Mouse (Mus musculus) embryonic stem cell, embryonic (primary cell): ENCODE data around the gene Mapk8ip1.

Source experiments
- CTCF ChIA-PET, 4 experiments: fragments of 300-600 bp in 2 of 4; fragments of 350-600 bp in 2 of 4; sonication (Branson Sonifier 250); formaldehyde crosslinking; loops; one replicate each; lab custom pipeline; 2022; ENCODE audit warnings: inconsistent platforms in 2 of 4; lab: Charles Lee
- POLR2A ChIA-PET, 4 experiments: fragments of 300-600 bp in 2 of 4; fragments of 350-600 bp in 2 of 4; sonication (Branson Sonifier 250); formaldehyde crosslinking; loops; one replicate each; lab custom pipeline; 2022; ENCODE audit warnings: antibody characterized with exemption in 4 of 4, inconsistent platforms in 1 of 4; lab: Charles Lee

Gene Mapk8ip1

DNA sequence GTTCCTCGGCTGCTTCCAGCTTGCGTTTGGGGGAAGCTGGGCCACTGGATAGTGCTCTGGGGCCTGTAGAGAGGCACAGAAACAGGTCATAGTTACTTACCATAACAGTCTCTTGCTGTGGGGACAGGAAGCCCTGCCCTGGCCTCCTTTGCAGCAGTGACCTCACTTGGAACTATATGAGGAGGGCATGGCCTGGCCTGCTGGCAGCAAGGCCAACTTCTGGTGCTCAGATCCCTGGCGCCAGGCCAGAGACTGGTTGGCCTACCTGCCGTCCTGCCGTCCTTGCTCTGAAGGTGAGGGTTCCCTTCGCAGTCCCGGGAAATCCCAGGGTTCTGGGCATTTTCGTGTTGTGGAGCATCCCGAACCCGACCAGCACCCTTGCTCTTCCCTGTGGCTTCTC is 10.6 kb upstream of the Mapk8ip1 start:
- POLR2A ChIA-PET, result no interaction called here
- CTCF ChIA-PET, result no interaction called here

DNA sequence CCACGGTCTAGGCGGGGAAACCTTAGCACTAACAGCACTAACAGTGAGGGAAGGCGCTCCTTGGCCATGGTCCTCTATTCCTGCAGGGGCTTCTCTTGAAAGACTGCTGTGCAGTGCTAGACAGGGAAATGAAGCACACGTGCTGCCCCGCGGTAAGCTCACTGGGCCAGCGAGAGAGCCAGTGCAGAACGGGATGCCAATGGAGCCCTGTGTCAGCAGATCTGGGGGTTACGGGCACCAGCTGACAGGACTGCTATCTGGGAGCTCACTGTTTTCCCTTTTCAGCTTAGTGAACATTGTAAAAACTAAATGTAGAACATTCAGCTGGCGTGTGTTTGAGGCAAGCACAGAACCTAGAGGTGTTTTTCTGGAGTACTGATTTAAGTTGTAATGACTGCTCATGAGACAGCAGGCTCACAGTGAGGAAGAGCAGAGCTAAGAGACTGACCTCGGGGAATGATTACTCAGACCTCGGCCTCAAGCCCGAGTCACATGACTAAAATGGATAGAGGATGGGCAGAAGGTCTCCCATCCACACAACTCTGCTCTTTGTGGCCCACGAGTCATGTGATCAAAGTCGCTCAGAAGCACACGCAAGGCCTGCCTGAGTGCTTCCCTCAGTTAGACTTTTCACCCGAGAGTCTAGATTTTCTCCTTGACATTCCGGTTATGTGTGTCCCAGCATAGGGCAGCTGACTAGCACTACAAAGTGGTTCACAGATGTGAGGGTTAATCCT is 7.4 kb upstream of the Mapk8ip1 start:
- CTCF ChIA-PET, result interaction anchor here in 1 of 4 experiments (0.8 to 1.5 kb wide), 2 partner anchors 14 to 66 kb away, joined by 3 to 5 read pairs; no protein-coding TSS in a partner anchor

DNA sequence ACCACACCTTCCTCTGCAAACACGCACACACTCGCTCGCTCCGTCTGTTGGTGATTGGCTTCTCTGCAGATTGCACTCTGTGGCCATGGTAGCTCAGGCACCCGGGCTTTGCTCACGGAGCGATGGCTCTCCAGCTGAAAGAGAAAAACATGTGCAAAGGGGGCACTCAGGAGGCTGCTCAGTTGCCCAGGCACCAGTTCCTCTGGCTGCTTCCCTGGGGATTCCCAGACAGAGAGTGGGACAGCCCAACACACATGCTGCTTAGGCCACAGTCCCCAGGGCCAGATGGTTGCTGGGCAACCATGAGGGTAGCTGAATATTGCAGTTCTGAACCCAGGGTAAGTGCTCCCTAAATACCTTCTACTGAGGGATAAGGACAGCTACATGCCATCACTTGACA is 4.6 kb upstream of the Mapk8ip1 start:
- ChIA-PET CTCF (no interaction called here), POLR2A (interaction anchor here in 3 of 4 experiments (0.8 to 1.2 kb wide), 5 partner anchors 10 to 34 kb away, joined by 3 to 4 read pairs (median 3); partner anchors contain the start of gene Large2 (in 1 of the 3))

More for the DNA sequence above, 7.4 kb upstream of the Mapk8ip1 start:
- POLR2A ChIA-PET, result interaction anchor here in 3 of 4 experiments (0.6 to 2.4 kb wide), 7 partner anchors 9 to 37 kb away, joined by 3 to 11 read pairs (median 4); no protein-coding TSS in a partner anchor

DNA sequence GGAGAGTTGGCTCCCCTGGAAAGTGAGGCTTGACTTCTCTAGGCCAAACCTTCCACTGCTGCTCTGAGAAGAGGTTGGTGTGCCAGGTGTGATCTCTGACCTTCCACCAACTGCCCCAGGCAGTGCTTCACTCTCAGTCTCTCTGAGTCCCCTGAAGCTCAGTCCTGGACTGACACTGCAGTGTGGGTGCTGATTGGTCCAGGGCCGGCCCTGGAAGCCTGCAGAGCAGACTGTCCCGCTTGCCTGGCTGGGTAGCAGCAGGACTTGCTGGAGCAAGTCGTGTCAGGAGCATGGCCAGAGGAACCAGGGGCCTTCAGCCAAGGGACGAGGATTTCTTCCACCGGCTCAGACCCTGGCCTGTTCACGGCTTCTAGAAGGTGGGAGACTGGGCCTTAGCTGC is 3.7 kb upstream of the Mapk8ip1 start:
- CTCF ChIA-PET, result no interaction called here
- POLR2A ChIA-PET, result interaction anchor here in 3 of 4 experiments (1.2 to 1.6 kb wide), 3 partner anchors 11 to 20 kb away, joined by 3 to 5 read pairs (median 4); no protein-coding TSS in a partner anchor

DNA sequence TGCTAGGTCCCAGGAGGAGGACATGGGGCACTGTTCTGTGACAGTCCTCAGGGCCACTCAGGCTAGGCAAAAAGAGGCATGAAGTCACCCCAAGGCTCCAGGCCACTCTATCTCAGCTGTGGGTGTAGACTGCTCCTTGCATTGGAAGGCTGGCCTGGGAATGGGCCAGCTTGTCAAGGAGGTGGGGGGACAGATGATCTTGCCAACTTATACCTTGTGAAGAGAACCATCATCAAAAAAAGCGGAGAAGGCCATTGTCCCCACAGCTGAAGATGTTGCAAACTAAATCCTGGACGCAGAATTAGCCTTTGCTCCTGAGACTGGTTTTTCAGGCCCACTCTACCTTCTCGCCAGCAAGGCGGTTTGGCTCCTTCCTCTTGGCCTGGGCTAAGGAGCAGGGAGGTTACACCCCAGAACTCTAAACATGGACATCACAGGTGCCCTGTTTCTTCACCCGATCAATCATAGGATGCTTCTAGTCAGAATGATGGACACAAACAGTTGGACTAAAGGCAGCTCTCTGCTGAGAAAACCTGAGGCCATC is 2.8 kb upstream of the Mapk8ip1 start:
- CTCF ChIA-PET, result no interaction called here

DNA sequence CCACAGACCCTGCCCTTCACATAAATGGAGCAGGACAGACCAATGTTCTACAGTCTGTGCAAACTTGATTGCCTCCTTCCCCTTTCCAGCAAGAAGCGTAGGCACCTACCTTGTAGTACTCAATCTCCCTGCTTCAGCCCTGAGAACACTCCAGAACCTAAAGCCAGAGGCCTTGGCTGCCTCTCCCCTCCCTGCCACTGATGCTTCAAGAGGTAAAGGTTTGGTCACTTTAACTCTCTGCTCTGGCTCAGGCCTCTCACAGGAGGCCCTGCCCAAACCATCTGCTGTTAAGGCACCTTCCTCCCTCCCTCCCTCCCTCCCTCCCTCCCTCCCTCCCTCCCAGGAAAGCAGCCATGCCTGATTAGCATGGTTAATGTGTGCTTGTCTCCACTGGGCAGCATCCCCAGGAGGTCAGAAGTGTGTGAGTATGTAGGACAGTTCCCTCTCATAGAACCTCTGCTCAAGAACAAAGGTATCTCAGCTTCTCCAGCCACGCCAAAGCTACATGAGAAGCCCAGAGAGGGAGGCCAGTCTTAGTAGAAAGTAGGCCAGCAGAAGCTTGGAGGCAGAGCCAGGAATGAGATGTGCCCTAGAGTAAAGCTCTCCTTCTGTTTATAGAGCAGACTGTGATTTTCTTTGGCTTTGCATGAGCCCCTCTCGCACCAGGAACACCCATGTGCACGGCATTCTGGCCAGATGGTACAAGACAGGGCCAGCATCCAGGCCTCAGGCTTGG is 1.7 kb upstream of the Mapk8ip1 start:
- CTCF ChIA-PET, result interaction anchor here in 1 of 4 experiments (0.9 kb wide), 1 partner anchor 17 kb away, joined by 3 read pairs; no protein-coding TSS in a partner anchor
- POLR2A ChIA-PET, result interaction anchor here in 2 of 4 experiments (1.4 to 1.8 kb wide), 2 partner anchors 27 to 29 kb away, joined by 4 to 5 read pairs; no protein-coding TSS in a partner anchor

More for the DNA sequence above, 2.8 kb upstream of the Mapk8ip1 start:
- POLR2A ChIA-PET, result interaction anchor here in 2 of 4 experiments (0.6 to 1.6 kb wide), 4 partner anchors 21 to 747 kb away, joined by 3 to 5 read pairs (median 4); no protein-coding TSS in a partner anchor

DNA sequence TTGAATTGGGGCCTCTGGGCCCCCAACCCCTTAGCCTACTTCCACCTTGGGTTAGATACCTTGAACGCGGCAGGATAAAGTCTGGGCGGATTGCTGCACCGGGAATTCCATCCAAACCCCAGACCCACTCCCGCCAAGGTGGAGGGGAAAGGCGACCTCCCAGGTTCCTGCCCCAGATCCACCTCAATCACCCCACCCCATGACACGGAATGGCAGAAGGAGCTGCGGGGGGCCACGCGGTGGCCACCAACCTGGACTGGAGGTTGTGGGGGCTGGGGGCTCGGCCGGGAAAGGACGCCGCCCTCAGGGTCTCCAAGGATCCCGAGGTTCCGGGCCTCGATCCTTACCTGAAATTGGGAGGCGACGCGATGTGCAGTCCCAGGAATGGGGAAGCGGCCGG is 381 bp downstream of the Mapk8ip1 start:
- POLR2A ChIA-PET, result interaction anchor here in 3 of 4 experiments (0.6 to 4.4 kb wide), 15 partner anchors 9 to 393 kb away, joined by 3 to 19 read pairs (median 5); partner anchors contain the start of genes Large2 (in 2 of the 3), Pex16 (in 1 of the 3) and Slc35c1 (in 1 of the 3)
- CTCF ChIA-PET, result interaction anchor here in 2 of 4 experiments (0.5 to 0.8 kb wide), 2 partner anchors 26 to 187 kb away, joined by 3 to 7 read pairs; no protein-coding TSS in a partner anchor

DNA sequence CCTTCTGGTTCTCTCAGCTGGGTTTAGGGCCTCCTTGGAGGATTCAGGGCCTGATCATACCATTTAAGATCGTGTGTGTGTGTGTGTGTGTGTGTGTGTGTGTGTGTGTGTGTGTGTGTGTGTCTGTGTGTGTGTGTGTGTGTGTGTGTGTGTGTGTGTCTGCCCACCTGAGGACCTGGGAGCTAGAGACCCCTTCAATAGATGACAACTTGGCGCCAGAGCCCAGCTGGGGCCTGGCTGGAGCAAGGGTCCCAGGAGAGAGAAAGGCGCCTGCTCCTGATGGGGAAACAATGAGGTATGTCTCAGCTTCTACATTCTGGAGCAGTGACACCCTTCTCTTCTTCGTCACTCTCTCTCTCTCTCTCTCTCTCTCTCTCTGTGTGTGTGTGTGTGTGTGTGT is 1.2 kb downstream of the Mapk8ip1 start:
- ChIA-PET CTCF (interaction anchor here in 2 of 4 experiments (0.5 to 0.7 kb wide), 5 partner anchors 20 to 1156 kb away, joined by 3 to 5 read pairs (median 3); no protein-coding TSS in a partner anchor), POLR2A (interaction anchor here in 3 of 4 experiments (0.7 to 4.4 kb wide), 13 partner anchors 9 to 392 kb away, joined by 3 to 19 read pairs (median 6); partner anchors contain the start of genes Large2 (in 2 of the 3) and Pex16 (in 1 of the 3))

DNA sequence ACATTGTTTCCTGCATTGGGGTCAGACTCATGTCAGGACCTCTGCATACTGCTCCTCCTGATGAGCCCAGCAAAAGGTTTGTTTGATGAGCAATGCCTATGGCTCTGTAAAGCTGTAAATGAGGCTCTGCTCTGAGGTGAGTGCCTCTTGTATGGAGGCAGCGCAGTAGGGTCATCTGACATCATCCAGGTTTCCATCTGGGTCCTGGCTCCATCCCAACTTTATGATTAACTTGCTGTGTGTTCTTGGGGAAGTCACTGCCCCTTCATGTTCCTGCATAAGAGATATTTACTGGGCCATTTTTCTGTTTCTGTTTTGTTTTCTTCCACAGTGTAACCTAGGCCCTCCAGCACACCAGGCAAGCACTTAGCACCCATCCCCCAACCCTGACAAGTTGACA is 3.6 kb downstream of the Mapk8ip1 start:
- ChIA-PET CTCF (no interaction called here), POLR2A (interaction anchor here in 1 of 4 experiments (4.4 kb wide), 1 partner anchor 27 kb away, joined by 19 read pairs; no protein-coding TSS in a partner anchor)

DNA sequence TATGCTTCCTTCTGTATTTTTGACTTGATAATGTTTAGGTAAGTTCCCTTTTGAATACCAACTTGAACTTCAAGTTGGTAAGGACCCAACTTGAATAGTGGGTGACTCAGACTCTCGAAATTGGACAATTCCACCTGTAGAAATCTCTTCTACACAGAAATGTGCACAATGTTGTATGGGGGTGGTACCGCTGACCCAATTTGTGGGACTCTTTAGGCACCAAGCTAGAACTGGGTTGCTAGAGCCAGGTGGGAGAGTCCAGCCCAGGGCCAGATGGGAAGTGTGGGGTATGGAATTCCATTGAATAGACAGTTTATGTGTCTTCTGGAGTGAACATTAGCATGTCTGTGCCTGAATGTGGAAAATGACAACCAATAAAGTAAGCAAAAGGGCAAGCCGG is 5.5 kb downstream of the Mapk8ip1 start:
- ChIA-PET POLR2A (interaction anchor here in 2 of 4 experiments (0.9 to 1.9 kb wide), 2 partner anchors 19 to 43 kb away, joined by 3 to 4 read pairs; no protein-coding TSS in a partner anchor), CTCF (no interaction called here)

DNA sequence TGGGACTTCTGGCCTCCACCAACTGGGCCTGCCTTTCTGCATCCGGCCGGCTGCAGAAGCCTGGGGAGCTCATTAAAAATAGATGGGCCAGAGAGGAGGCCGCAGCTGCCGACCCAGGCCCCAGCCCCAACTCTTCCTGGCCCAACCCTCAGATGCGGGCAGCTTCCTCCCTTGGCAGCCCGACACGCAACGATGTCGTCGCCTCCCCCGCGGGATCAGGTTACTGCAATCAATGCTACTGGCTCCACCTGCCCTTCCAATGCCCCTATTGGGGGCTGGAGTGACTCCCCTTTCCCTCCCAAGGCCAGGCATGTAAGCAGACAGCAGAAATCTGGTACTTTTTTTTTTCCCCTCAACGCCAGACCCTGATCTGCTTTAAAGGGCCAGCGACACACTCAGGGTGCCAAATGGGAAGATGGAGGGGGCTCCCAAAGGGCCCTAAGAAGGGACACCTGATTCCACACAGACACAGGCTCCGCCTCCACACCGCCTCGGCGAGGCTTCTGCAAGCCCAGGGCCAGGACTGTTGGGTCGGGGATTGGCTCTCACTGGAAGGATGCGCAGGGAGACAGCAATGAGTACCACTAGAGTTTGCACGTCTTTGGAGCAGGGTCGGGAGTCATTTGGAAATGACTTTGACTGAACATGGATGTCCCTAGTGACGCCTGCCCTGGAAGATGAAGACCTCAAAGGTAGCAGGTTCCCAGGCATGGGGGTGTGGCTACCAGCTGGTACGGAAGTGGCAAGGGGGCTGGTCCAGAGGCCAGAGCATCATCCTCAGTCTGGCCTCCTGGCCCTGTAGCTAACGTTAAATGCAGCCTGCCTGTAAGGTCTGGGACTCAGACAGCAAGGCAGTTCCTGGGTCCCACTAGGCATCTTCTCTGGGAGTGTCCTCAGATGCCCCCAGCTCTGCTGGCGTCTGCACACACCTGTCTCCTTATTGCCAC is 8.5 kb downstream of the Mapk8ip1 start:
- POLR2A ChIA-PET, result interaction anchor here in 3 of 4 experiments (0.5 to 2.7 kb wide), 13 partner anchors 9 to 1126 kb away, joined by 3 to 13 read pairs (median 3); partner anchors contain the start of genes Large2 (in 2 of the 3), Mapk8ip1 (in 1 of the 3), Mdk (in 1 of the 3) and Pex16 (in 1 of the 3)
- CTCF ChIA-PET, result interaction anchor here in 1 of 4 experiments (0.6 to 0.8 kb wide), 2 partner anchors 30 to 413 kb away, joined by 3 to 4 read pairs; no protein-coding TSS in a partner anchor

DNA sequence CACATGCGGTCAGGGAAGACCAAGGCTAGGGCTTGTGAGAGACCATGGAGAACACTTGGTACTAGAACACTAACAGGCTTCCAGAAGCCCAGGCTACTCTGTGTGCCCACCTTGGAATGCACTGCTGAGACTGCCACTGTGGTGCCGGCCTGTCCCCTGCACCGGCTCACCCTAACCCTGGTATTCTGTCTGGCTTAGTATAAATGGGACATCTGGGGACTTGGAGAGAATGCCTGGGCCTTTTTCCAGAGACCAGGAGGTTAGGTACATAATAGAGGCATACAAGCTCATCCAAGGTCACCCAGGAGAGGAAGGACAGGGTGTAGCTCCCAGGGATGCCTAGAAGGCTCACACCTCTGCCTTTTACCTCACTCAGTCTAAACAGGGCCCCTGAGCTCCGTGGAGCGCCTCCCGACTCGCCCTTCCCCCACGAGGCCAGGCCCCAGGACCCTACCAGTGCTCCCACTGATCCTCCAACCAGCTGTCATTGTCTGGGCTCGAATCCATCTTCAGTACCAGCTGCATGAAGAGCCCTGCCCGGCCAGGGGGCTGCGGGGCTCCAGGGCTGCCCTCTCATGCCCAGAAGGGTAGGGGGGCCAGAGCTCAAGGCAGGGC is 9.3 kb downstream of the Mapk8ip1 start:
- ChIA-PET POLR2A (interaction anchor here in 2 of 4 experiments (0.5 to 2.7 kb wide), 10 partner anchors 9 to 1126 kb away, joined by 3 to 13 read pairs (median 3); partner anchors contain the start of genes Large2 (in 2 of the 2), Mapk8ip1 (in 1 of the 2), Mdk (in 1 of the 2) and Pex16 (in 1 of the 2)), CTCF (interaction anchor here in 1 of 4 experiments (0.8 kb wide), 1 partner anchor 31 kb away, joined by 3 read pairs; no protein-coding TSS in a partner anchor)

DNA sequence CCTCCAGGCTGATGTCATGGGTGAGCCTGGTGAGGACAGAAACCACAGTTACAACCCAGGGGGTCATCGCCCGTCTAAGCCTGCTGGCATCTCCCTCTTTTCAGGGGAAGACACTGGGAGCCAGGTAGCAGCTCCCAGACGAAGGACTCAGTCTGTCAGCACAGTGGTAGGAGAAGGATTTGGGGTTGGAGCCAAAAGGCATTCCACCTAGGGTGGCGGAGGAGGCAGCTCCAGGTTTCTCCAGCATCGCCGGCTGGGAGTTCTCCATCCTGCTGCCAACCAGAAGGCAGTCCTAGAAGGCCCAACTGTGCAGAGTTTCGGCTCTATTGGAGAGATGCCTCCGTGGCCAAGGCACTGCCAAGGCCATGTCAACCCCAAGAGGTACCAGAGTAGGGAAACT is 9.9 kb downstream of the Mapk8ip1 start:
- ChIA-PET CTCF (no interaction called here), POLR2A (interaction anchor here in 2 of 4 experiments (1.3 to 2.7 kb wide), 2 partner anchors 16 kb away, joined by 3 to 13 read pairs; partner anchors contain the start of genes Large2 (in 2 of the 2) and Pex16 (in 1 of the 2))

DNA sequence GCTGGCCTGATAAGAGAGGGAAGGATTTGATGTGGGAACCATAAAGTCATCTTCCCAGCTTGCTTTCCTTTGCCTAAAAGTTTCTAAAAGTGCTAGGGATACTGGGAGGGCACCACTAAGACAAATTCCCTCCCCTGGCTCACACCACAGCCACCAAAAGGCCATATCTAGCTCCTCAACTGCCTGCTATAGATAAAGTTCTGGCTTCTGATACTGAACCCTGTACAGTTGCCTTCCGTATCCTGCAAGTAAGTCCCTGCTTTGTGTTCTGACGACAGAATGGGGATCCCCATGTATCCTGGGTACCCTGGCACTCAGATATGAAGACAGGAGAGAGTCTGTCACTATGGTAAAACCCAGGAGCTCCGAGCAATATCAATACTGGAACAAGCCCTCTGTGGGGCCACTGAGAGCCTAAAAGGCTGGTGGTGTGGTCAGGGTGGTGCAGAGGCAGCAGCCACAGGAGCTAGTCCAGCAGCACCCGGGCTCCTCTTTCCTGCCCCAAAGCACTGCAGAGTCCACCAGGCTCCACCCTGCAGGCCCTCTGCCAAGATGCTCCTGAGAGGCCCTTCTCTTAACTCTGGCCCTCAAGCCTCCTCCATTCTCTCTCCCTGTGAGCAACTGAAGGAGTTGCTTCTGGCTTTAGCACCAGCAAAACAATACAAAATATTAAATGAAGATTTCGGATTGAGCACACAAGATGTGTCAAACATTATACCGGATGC is 10.7 kb downstream of the Mapk8ip1 start:
- ChIA-PET POLR2A (interaction anchor here in 2 of 4 experiments (0.5 to 5.4 kb wide), 11 partner anchors 10 to 1913 kb away, joined by 3 to 26 read pairs (median 4); partner anchors contain the start of genes Large2 (in 1 of the 2), Mapk8ip1 (in 1 of the 2) and Pex16 (in 1 of the 2)), CTCF (no interaction called here)

DNA sequence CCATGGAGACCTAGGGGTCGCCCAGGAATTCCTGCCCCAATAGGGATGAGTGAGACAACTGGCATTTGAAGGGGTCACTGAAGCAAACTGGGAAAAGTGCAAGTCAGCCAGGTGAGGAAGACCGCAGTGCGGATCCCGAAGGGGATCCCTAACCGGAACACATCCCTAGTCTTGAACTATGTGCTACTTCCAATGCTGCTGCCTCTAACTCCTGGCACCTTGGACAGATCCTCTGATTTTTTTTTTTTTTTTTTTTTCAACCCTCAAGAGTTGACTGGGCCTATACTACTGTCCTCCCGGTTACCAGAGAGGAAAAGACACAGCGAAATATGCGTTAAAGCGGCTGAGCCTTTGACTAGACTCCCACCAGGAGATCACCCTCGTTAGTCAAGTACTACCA is 11.4 kb downstream of the Mapk8ip1 start:
- ChIA-PET POLR2A (interaction anchor here in 2 of 4 experiments (0.7 to 5.4 kb wide), 10 partner anchors 11 to 1914 kb away, joined by 3 to 26 read pairs (median 4); partner anchors contain the start of genes Large2 (in 1 of the 2), Mapk8ip1 (in 1 of the 2) and Pex16 (in 1 of the 2)), CTCF (no interaction called here)
